Mouse (Mus musculus) G1E (cell line): ENCODE data around the gene Pax7. TPM values are rescaled to one million over a fixed set of nuclear protein-coding genes. Genes with fewer than 3 reads are reported as not detected.

Source experiments
- ATAC-seq: 2 replicates; pipeline ENCODE4 v1.8.0; 2016; ENCODE audit warnings: mild to moderate bottlenecking; ENCODE audit not compliant: insufficient number of reproducible peaks, poor library complexity, low FRiP score, severe bottlenecking; ENCODE audit errors: extremely low read depth
- DNase-seq: peaks from one replicate; pipeline ENCODE4 v3.0.0; 2012; ENCODE audit warnings: low spot score
- H3K27me3 ChIP-seq: 2 replicates; pipeline ENCODE4 v1.6.1; 2012; ENCODE audit warnings: mild to moderate bottlenecking, low read length, inconsistent platforms; ENCODE audit not compliant: insufficient read depth
- H3K36me3 ChIP-seq: replicated peaks from 2 replicates; pipeline ENCODE3; 2012; ENCODE audit warnings: mild to moderate bottlenecking, inconsistent platforms
- H3K4me1 ChIP-seq: 2 replicates; pipeline ENCODE4 v1.6.1; 2012; ENCODE audit warnings: low read depth, low read length, inconsistent platforms, mixed read lengths; ENCODE audit not compliant: insufficient read depth
- H3K4me3 ChIP-seq: 2 replicates; pipeline ENCODE4 v1.5.1; 2012; ENCODE audit warnings: low read depth, mild to moderate bottlenecking, inconsistent platforms, low read length, moderate library complexity, mixed read lengths
- H3K9me3 ChIP-seq: replicated peaks from 2 replicates; pipeline ENCODE4 v1.6.1; 2012; ENCODE audit warnings: inconsistent platforms
- CTCF ChIP-seq: IDR thresholded peaks from 2 replicates; pipeline ENCODE4 v1.5.1; 2012; ENCODE audit warnings: low read depth, low read length, inconsistent platforms, mixed read lengths
- GATA1 ChIP-seq: IDR thresholded peaks from 2 replicates; pipeline ENCODE4 v1.6.1; 2012; ENCODE audit warnings: borderline replicate concordance, low read length, inconsistent platforms, mixed read lengths
- GATA2 ChIP-seq: IDR thresholded peaks from 2 replicates; pipeline ENCODE4 v1.6.1; 2012; ENCODE audit warnings: low read depth, low read length, inconsistent platforms, borderline replicate concordance
- POLR2AphosphoS5 ChIP-seq: IDR thresholded peaks from 2 replicates; pipeline ENCODE4 v1.6.1; 2012; ENCODE audit warnings: low read depth, low read length, inconsistent platforms; ENCODE audit not compliant: insufficient replicate concordance
- TAL1 ChIP-seq: conservative IDR thresholded peaks from 2 replicates; pipeline ENCODE4 v1.6.1; 2012; ENCODE audit warnings: low read depth, low read length, inconsistent platforms, mixed read lengths
- polyA plus RNA-seq: library from polyadenylated mRNA; stranded (reverse); fragments of >175 nt; gene quantifications from 2 replicates; pipeline ENCODE4 v1.2.3, GENCODE M21; 2012
- total RNA-seq, 2 experiments: library from RNA; stranded (forward) in 1 of 2; stranded (reverse) in 1 of 2; fragments of 200-1000 nt in 1 of 2; fragments of >200 nt in 1 of 2; fragmentation: Nextera tagmentation in 1 of 2; gene quantifications; 2 replicates each; pipeline ENCODE4 v1.2.3; 2014 to 2017

Pax7 gene
- total and polyA plus RNA-seq, 3 experiments = 0.11 TPM; not detected in 2

DNA sequence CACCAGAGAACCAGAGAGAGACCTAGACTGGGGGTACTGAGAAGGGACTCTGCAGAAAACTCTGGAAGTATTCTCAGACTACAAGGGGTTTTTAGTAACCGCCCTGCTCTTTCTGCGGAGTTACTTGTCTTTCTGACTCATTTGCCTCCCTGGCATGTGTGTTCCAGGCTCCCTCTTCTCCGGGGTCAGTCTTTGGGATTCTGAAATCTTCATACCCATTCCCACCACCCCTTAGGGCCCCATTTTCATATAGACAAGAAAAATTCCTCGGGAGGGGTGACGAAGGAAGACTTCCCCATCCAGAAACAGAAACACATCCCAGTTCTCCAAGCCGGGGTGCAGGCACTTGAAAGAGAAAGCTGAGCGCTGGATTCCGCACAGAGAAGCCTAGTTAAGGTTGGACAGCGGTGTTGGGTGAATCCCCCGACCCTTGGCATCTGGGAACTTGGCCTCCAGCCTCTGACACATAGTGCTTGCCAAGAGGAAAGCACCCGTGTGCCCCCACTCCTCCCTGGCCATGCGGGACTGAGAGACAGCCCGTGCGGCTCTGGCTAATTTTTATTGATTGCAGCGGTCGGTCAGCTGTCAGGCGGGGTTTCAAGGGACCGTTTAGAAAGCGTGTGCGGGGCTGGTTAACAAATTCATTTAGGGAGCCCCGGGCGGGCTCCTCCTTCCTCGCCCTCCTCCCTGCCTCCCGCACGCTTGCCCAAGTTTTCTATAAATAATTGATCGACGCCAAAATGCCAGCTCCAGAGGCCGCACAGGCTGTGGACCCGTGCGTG lies 5.6 kb downstream of the Pax7 start:
- TF ChIP-seq CTCF (no peak), POLR2AphosphoS5 (no peak), TAL1 (no peak), GATA2 (no peak), GATA1 (no peak)
- no peak for DNase-seq
- H3K27me3 ChIP-seq = no peaks in the 10 kb centered on the region
- no peak for ATAC-seq
- H3K9me3 ChIP-seq = peaks cover 92% of the 10 kb centered on the region
- no peaks in the 10 kb centered on the region for H3K36me3 ChIP-seq
- H3K4me1 ChIP-seq = no peaks in the 10 kb centered on the region
- H3K4me3 ChIP-seq = no peak overlapping the region

DNA sequence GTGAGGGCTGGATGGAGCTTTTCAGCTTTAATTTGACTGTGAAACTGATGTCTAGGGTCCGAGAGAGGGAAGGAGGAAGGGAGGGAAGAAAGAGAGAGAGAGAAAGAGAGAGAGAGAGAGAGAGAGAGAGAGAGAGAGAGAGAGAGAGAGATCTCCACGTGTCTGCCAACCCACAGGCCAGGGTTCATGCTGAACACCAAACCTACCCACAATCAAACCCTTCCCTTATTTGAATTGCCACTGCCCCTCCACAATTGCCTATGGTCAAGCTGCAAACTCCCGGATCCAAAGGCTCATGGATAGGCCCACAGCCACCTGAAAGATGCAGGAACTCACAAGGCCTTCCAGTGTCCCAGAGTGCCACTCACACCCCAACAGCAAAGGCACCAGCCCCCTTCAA lies 7.1 kb downstream of the Pax7 start:
- DNase-seq (no peak), ATAC-seq (no peak)
- Histone ChIP-seq H3K27me3 (no peaks in the 10 kb centered on the region), H3K4me3 (no peak overlapping the region), H3K9me3 (peaks cover 93% of the 10 kb centered on the region), H3K4me1 (no peaks in the 10 kb centered on the region), H3K36me3 (no peaks in the 10 kb centered on the region)
- TF ChIP-seq GATA2 = no peak
- TF ChIP-seq GATA1 = no peak
- no peak for TF ChIP-seq TAL1
- TF ChIP-seq POLR2AphosphoS5 = no peak
- no peak for TF ChIP-seq CTCF

DNA sequence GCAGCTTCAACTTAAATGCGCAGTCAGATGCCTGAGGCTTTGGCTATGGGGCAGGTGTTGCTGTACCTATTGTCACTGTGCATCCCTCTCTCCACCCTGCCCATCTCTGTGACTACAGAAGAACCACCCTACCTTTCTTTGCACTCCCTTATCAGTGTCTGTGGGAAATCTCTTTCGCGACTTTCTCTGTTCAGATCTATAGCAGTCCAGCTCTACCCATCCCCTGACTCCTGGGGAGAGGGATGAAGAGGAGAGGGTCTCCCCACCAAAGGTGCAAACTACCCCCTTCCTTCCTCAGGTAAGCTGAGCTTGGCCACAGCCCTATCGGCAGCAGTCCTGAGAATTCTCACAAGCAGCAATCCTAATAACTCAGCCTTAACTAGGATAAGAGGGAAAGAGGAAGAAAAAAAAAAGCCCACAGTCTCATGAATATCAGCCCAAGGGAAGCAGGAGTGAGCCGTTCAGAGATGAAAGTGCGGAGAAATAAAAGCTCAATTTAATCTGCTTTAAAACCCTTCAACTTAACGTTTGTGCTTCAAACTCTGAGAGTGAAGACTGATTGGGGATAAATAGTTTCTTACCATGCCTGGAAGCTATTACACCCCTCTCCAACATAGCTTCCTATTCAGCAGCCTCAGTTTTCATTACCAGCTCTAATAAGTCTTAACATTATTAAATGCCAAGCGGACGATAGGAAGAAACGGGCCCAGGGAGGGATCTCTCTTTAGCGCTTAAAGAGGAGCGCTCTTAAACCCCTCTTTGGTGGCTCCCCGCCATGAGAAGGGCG lies 7.8 kb downstream of the Pax7 start:
- Histone ChIP-seq H3K36me3 (no peaks in the 10 kb centered on the region), H3K4me1 (no peaks in the 10 kb centered on the region), H3K4me3 (no peak overlapping the region), H3K9me3 (peaks cover 92% of the 10 kb centered on the region), H3K27me3 (no peaks in the 10 kb centered on the region)
- no peak for DNase-seq
- no peak for ATAC-seq
- no peak for TF ChIP-seq POLR2AphosphoS5
- no peak for TF ChIP-seq TAL1
- TF ChIP-seq CTCF = no peak
- TF ChIP-seq GATA1 = no peak
- TF ChIP-seq GATA2 = no peak

DNA sequence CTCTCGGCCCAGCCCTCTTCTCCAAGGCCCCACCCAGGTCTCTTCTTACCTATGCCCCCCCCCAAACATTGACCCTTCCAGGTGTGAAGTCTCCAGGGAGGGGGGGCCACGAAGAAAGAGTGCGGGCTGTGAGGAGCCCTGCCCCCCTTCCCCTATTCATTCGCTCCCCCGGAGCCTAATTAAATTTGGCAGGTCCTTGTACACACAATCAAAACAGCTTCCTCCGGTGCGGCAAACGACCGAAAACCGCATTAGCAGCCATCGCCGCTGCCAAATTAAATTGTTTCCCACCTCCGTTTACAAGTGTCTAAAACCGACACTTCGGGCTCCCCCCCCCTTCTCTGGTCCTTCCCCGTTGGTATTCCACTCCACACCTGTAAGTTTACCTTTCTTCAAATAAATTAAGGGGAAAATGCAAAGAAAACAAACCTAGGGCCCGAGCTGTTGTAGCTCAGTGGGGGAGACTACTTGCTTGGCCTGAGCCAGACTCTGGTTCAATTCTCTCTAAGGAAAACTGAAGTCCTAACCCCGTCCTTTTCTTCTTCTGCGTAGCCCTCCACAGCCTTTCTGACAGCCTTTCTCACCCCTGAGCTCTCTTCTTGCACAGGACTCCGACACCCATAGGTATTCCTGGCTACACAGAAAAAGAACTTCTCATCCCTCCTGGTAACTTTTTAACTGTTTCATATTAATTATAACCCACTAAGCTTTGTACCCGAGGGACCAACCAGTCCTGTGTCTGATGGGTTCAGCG lies 8.6 kb downstream of the Pax7 start:
- Histone ChIP-seq H3K9me3 (peaks cover 87% of the 10 kb centered on the region), H3K4me3 (no peak overlapping the region), H3K27me3 (no peaks in the 10 kb centered on the region), H3K36me3 (no peaks in the 10 kb centered on the region), H3K4me1 (no peaks in the 10 kb centered on the region)
- DNase-seq (no peak), ATAC-seq (no peak)
- TF ChIP-seq POLR2AphosphoS5 (no peak), GATA1 (no peak), TAL1 (no peak), GATA2 (no peak), CTCF (no peak)

DNA sequence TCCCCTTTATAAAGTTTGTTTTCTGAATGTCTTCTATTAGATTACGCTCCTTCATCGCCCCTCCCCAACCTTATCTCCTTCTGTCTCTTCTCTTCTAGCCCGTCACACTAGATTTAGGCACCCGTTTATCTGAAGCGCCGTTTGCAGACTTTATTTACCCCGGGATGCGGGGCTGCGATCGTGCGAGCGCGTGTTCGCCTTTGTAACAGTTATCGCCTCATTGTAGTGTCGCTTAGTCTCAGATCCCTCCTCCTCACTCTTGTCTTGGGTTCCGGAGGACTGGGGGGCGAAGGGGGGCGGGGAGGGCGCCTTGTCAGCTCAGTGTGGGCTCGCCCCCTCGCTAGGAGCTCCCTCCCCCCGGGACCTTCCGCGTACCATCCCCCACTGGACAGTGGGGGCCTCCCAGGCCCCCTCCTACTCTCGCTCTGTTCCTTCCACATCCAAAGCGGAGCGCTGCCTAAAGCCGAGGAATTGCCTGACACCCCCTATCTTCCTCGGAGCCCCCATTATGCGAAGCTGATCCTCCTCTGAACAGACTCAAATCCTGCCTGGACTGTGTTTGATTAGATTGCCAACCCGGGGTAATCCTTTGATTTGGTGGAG lies 9.4 kb downstream of the Pax7 start:
- Histone ChIP-seq H3K27me3 (no peaks in the 10 kb centered on the region), H3K4me3 (no peak overlapping the region; the same call in 1 of the 2 replicates), H3K9me3 (peaks cover 82% of the 10 kb centered on the region), H3K36me3 (no peaks in the 10 kb centered on the region), H3K4me1 (no peaks in the 10 kb centered on the region)
- DNase-seq (no peak), ATAC-seq (no peak)
- TF ChIP-seq GATA1 (no peak), TAL1 (no peak), CTCF (no peak), GATA2 (no peak), POLR2AphosphoS5 (no peak)
